Mouse (Mus musculus) bone marrow, adult 2 months (tissue): ENCODE measurements around the gene Trabd2b. TPM values are rescaled to one million over a fixed set of nuclear protein-coding genes. Genes with fewer than 3 reads are reported as not detected.

ENCODE experiments used
- H3K27ac ChIP-seq: fragments of 200-500 bp; 2 replicates; pipeline ENCODE4 v1.5.1; 2012; ENCODE audit warnings: low read depth, mild to moderate bottlenecking, control low read depth, inconsistent platforms, low read length; ENCODE audit not compliant: control insufficient read depth, poor library complexity, insufficient read depth
- H3K4me1 ChIP-seq: fragments of 200-500 bp; 2 replicates; pipeline ENCODE4 v1.6.1; 2011; ENCODE audit warnings: low read length; ENCODE audit not compliant: control insufficient read depth, insufficient read depth
- H3K4me3 ChIP-seq: fragments of 200-500 bp; replicated peaks from 2 replicates; pipeline ENCODE3; 2011; ENCODE audit warnings: mild to moderate bottlenecking, low read depth, low read length, control low read depth; ENCODE audit not compliant: control insufficient read depth
- CTCF ChIP-seq: fragments of 200-500 bp; IDR thresholded peaks from 2 replicates; pipeline ENCODE4 v1.5.1; 2011; ENCODE audit warnings: low read length, control low read depth; ENCODE audit not compliant: control insufficient read depth, insufficient read depth
- POLR2A ChIP-seq: fragments of 200-500 bp; IDR thresholded peaks from 2 replicates; pipeline ENCODE4 v1.6.1; 2011; ENCODE audit warnings: low read depth, mild to moderate bottlenecking, control low read depth, low read length, borderline replicate concordance; ENCODE audit not compliant: control insufficient read depth
- WGBS: fragments of 180-500 bp; shearing (Covaris S2); methylation state at CpG from one replicate; pipeline ENCODE4 v1.1.7; 2018; 5-methylcytosine and 5-hydroxymethylcytosine counted together
- polyA plus RNA-seq: library from polyadenylated mRNA; stranded (reverse); fragments of >200 nt; gene quantifications from 2 replicates; pipeline ENCODE4 v1.2.4, GENCODE M21; 2011; ENCODE audit warnings: low replicate concordance; ENCODE audit not compliant: missing spikeins, insufficient read depth, insufficient read length

Gene Trabd2b
- polyA plus RNA-seq, 1 experiment = not detected

DNA sequence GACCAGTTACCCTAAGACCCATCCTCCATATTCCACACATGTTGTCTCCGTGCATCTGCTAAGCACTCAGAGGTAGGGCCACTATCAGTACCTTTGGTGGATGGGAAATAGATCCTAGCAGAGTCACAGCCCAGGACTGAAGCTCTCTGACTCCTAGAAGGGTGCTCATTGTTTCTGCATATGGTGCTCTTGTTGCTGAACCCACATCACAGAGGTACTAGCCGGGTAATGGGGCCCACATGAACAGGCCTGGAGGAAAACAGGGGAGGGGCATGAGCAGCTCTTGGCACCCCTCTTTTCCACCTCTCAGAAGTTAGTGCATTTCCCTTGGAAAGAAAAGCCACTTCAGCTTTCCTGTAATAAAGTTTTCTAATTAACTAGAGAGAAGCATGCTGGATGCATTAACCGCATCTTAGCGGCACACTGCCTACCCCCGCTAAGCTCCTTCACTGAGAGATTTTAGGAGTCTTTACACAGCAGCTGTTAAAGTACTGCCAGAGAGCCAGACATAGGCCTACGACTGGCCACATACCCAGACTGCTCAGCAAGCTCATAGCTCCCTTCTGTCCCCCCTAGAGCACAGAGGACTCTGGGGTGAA, 131.0 kb downstream of the Trabd2b start:
- no peak for TF ChIP-seq CTCF
- TF ChIP-seq POLR2A = no peak
- Histone ChIP-seq H3K4me3 (no peak overlapping the region), H3K27ac (no peak overlapping the region), H3K4me1 (no peaks in the 10 kb centered on the region)
- WGBS = 86% methylated on average over 6 of the region's 6 CpGs

GRCm38 (mm10) chr4:114540031-114540430, 133.5 kb downstream of the Trabd2b start:
- 81% methylated on average over 7 of the region's 7 CpGs for WGBS
- H3K4me1 ChIP-seq = no peaks in the 10 kb centered on the region
- no peak overlapping the region for H3K27ac ChIP-seq
- TF ChIP-seq POLR2A = no peak
- no peak for TF ChIP-seq CTCF
- H3K4me3 ChIP-seq = no peak overlapping the region

DNA sequence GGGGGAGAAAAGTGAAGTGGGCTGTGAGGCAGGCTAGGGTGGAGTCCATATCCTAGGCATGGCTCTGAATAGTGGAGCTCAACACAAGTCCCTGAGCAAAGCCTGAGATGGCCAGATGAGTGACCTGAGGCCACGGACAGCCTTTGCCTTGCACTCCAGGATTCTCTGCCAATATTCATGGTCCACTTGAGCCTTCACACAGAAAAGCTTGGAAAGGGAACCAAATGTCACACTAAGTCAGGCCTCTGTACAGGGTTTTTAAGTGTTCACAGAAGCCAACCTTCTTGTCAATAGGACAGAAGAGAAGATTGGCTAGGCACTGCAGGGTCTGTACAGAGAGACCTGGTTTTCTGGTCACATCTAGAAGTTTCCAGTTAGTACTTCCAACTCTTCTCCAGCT, 134.7 kb downstream of the Trabd2b start:
- 83% methylated on average over 1 of the region's 1 CpGs for WGBS
- H3K27ac ChIP-seq = no peak overlapping the region; the same call in 1 of the 2 replicates

GRCm38 (mm10) chr4:114542136-114542535, 135.6 kb downstream of the Trabd2b start:
- 72% methylated on average over 4 of the region's 4 CpGs for WGBS
- Histone ChIP-seq H3K27ac (no peak overlapping the region), H3K4me1 (no peaks in the 10 kb centered on the region), H3K4me3 (no peak overlapping the region)
- TF ChIP-seq POLR2A (no peak), CTCF (no peak)

More for the DNA sequence above, 134.7 kb downstream of the Trabd2b start:
- H3K4me3 ChIP-seq = no peak overlapping the region
- H3K4me1 ChIP-seq = no peaks in the 10 kb centered on the region
- no peak for TF ChIP-seq POLR2A
- no peak for TF ChIP-seq CTCF

GRCm38 (mm10) chr4:114545481-114546200, 139.1 kb downstream of the Trabd2b start:
- 70% methylated on average over 3 of the region's 3 CpGs for WGBS
- Histone ChIP-seq H3K4me3 (no peak overlapping the region), H3K4me1 (no peaks in the 10 kb centered on the region), H3K27ac (no peak overlapping the region)
- TF ChIP-seq POLR2A = no peak
- TF ChIP-seq CTCF = no peak

- no peaks in the 10 kb centered on the region for H3K4me1 ChIP-seq
- no peak overlapping the region for H3K27ac ChIP-seq
- TF ChIP-seq POLR2A (no peak), CTCF (no peak)
- 41% methylated on average over 8 of the region's 8 CpGs for WGBS
- no peak overlapping the region for H3K4me3 ChIP-seq
Measured at GRCm38 (mm10) chr4:114547658-114548448, 141.3 kb downstream of the Trabd2b start.

GRCm38 (mm10) chr4:114549487-114549886, 143.0 kb downstream of the Trabd2b start:
- no peak for TF ChIP-seq POLR2A
- no peak for TF ChIP-seq CTCF
- WGBS = 70% methylated on average over 3 of the region's 3 CpGs
- H3K4me1 ChIP-seq = no peaks in the 10 kb centered on the region
- no peak overlapping the region for H3K27ac ChIP-seq
- no peak overlapping the region for H3K4me3 ChIP-seq

DNA sequence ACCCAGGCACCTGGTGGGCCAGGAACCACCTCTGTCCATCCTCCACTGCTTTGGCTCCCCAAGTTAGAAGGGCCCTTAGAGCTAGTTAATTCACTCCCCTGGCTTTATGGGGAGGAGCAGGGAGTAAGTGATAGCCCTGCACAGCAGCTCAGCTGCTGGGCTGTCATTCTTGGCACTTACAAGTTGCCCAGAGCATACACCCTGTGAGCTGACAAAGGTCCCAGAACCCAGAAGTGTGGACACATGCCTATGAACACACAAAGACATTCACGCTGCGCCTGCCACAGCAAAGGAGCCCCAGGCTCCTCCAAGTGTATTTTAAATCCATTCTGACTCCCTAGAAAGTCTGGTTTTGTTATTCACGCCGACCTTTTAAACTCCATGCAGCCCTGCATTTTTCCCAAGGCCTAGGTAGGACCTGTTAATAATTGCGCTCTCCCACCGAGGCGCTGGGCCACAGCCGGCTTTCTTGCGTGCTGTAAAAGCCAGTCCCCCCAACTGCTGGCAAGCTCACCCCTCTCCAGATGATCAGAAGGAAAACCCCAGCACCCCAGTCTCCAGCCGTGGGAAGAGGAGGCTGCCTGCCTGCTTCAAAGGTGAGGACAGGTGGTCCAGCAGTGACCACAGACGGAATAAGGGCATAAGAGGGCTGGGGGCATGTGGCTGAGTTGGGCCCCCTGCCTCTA, 144.1 kb downstream of the Trabd2b start:
- WGBS = 81% methylated on average over 11 of the region's 11 CpGs
- H3K27ac ChIP-seq = no peak overlapping the region
- TF ChIP-seq CTCF (no peak), POLR2A (no peak)
- H3K4me1 ChIP-seq = no peaks in the 10 kb centered on the region
- H3K4me3 ChIP-seq = no peak overlapping the region
